Mouse (Mus musculus) stomach, postnatal 0 days (tissue): Measurements from ENCODE around the gene 1700003E16Rik.

Source experiments
- CTCF ChIP-seq: IDR thresholded peaks from 2 replicates; pipeline ENCODE4 v1.5.1; 2016; ENCODE audit warnings: antibody characterized with exemption, low read depth, mild to moderate bottlenecking, moderate library complexity
- EP300 ChIP-seq: optimal IDR thresholded peaks from 2 replicates; pipeline ENCODE3; 2016; ENCODE audit warnings: antibody characterized with exemption

DNA sequence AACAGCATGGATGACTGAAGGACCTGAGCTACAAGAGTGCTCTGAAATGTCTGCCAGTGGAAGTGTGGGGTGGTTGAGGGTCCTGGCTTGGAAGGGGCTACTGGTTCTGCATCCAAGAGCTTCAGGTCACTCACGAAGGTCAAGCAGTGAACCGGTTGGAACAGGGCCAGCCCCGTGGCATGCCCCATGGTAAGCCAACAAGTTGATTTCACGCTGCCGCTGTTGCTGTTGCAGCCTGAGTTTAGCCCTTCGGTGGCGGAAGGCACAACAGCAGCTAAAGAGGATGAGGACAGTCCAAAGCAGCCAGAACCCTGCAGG lies 36.5 kb upstream of the 1700003E16Rik start:
- TF ChIP-seq CTCF (no peak), EP300 (no peak)
